Mouse (Mus musculus) embryonic facial prominence, embryonic 12.5 days (tissue): ENCODE measurements at regions not wholly inside any gene's neighbourhood (a gene's known extent, or its start where the extent isn't known, plus 50 kb on each side); places are given as distances from the start of the nearest gene placed in this dataset.
A peak's percentile ranks its signal among the peaks of the same experiment; 100 is the strongest.

ENCODE experiments used
- ATAC-seq: fragments of 200-750 bp; cut with Nextera tagmentation; 2 replicates; pipeline ENCODE4 v1.8.0; 2017; ENCODE audit not compliant: insufficient number of reproducible peaks, insufficient read depth, low FRiP score, low TSS enrichment
- H3K27ac ChIP-seq: fragments of 300-500 bp; sonication (generic); 2 replicates; pipeline ENCODE4 v1.5.1; 2016; ENCODE audit warnings: mild to moderate bottlenecking
- H3K27me3 ChIP-seq: fragments of 300-500 bp; sonication (generic); 2 replicates; pipeline ENCODE4 v1.6.1; 2016; ENCODE audit warnings: mild to moderate bottlenecking, moderate library complexity
- H3K36me3 ChIP-seq: fragments of 300-500 bp; sonication (generic); 2 replicates; pipeline ENCODE4 v1.6.1; 2016; ENCODE audit warnings: mild to moderate bottlenecking
- H3K4me1 ChIP-seq: fragments of 300-500 bp; sonication (generic); 2 replicates; pipeline ENCODE4 v1.6.1; 2016
- H3K4me2 ChIP-seq: fragments of 300-500 bp; sonication (generic); replicated peaks from 2 replicates; pipeline ENCODE4 v1.6.1; 2016; ENCODE audit warnings: mild to moderate bottlenecking, moderate library complexity
- H3K4me3 ChIP-seq: fragments of 300-500 bp; sonication (generic); 2 replicates; pipeline ENCODE4 v1.5.1; 2016; ENCODE audit warnings: mild to moderate bottlenecking
- H3K9ac ChIP-seq: fragments of 300-500 bp; sonication (generic); 2 replicates; pipeline ENCODE4 v1.6.1; 2016; ENCODE audit warnings: mild to moderate bottlenecking, moderate library complexity
- H3K9me3 ChIP-seq: fragments of 300-500 bp; sonication (generic); 2 replicates; pipeline ENCODE4 v1.6.1; 2016; ENCODE audit warnings: mild to moderate bottlenecking, moderate library complexity
- WGBS: fragments of 180-500 bp; shearing (Covaris S2); methylation state at CpG from one replicate; pipeline ENCODE4 v1.1.7; 2016; 5-methylcytosine and 5-hydroxymethylcytosine counted together

- Histone ChIP-seq H3K9me3 (no peaks in the 10 kb centered on the region), H3K4me3 (no peak overlapping the region), H3K9ac (no peak overlapping the region), H3K36me3 (no peaks in the 10 kb centered on the region), H3K27ac (no peak overlapping the region), H3K4me1 (0 out of 2 replicates have a peak, but pooled peaks cover 3% of the 10 kb centered on the region), H3K4me2 (peak overlapping the region; percentile 15), H3K27me3 (peaks cover 36% of the 10 kb centered on the region)
- ATAC-seq, result no peak
- under 1% methylated on average over 30 of the region's 30 CpGs for WGBS
These were observed 123.9 kb downstream of the Tmem161b start for GRCm38 (mm10) chr13:84345791-84346511.

DNA sequence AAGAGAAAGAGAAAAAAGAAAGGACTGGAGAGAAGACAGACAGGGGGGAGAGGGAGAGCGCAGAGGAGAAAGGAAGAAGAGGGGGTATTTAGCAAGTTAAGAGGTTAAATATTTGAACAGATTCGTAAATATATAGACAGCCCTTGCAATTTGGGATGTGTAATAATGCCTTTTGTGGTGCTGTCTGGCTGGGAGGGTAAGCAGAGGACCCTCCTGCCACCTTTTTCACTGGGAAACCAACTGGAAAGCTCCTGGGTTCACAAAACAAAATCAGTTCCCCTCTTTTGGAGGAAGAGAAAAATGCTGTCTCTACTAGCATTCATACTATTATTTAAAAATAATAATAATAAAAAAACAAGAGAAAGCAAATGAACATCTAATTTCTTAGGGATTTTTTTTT lies 124.5 kb downstream of the Tmem161b start:
- no peaks in the 10 kb centered on the region for H3K36me3 ChIP-seq
- no peak overlapping the region for H3K27ac ChIP-seq
- 1% methylated on average over 2 of the region's 2 CpGs for WGBS
- no peak overlapping the region for H3K9ac ChIP-seq
- peaks cover 31% of the 10 kb centered on the region for H3K27me3 ChIP-seq
- H3K9me3 ChIP-seq, result no peaks in the 10 kb centered on the region
- no peak overlapping the region for H3K4me3 ChIP-seq
- no peak overlapping the region for H3K4me2 ChIP-seq
- ATAC-seq, result no peak
- H3K4me1 ChIP-seq, result 0 out of 2 replicates have a peak, but pooled peaks cover 3% of the 10 kb centered on the region

DNA sequence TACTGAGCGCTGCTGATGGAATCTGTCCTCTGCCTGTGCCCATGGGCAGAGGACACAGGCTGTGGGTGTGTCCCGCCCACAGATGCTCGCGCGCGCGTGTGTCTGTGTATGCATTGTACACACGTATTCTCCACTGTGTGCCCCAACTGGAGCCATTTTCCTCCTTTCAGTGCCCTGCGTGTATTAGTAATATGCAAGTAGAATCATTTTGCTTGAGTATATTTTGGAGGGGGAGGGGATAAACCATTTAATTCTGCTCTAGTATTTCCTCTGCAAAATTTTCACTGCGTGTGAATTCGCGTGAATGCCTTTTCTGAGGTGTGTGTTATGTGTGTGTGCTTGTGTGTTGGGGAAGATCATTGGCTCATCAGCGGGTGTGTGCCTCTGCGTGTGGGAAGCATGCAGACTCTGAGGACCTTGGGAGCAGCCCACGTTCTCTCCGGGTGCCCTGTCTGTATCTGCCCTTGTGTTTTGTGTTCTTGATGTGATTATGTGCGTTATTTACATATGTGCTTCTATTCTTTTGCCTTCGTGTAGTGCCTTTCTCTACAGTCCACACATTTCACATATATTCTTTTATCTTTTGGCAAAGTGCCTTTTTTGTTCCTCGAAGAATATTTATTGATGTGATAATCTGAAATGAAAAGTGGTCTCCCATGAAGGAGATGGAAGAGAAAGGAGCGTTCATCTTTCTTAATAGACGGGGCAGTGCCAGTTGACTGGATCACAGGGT lies 125.3 kb downstream of the Tmem161b start:
- no peak for ATAC-seq
- Histone ChIP-seq H3K4me2 (peak overlapping the region; percentile 75), H3K27me3 (peaks cover 26% of the 10 kb centered on the region), H3K4me3 (peak overlapping the region; percentile 41), H3K9ac (no peak overlapping the region), H3K36me3 (no peaks in the 10 kb centered on the region), H3K9me3 (no peaks in the 10 kb centered on the region), H3K27ac (no peak overlapping the region), H3K4me1 (0 out of 2 replicates have a peak, but pooled peaks cover 3% of the 10 kb centered on the region)
- WGBS, result 2% methylated on average over 21 of the region's 21 CpGs

DNA sequence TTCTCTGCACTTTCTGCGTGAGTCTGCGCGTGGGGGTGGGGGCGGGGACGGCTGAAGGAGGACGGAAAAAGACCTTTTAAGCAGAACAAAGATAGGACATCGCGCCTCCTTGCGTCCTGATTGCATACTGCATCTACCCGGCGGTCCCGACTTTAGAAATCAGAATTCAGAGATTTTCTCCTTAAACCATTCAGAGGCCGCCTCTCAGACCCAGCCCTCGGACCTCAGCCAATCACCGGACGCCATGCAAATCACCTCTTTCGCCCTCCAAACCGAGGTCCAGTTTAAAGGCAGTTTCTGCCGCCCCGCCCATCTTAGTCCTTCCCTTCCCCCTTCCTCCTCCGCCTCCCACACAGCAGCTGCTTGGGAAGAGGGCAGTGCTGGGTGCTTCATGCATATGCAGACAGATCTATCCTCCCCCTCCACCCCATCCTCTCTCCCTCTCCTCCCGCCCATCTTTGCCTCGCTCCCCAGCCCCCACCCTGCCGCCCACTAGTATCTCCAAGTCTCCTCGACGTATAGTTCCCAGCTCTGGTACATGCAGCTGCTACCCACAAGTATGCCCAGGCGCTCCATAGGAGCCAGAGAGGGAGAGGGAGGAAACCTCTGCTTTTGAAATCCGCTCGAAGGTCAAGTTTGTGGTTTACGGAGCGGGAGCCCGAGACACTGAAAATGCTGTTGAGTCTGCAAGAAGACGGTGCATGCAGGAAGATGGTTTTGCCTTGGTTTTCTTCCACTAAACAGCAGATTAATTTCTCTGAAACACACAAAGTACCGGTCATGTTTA lies 126.0 kb downstream of the Tmem161b start:
- Histone ChIP-seq H3K4me2 (peak overlapping the region; percentile 75), H3K9me3 (no peaks in the 10 kb centered on the region), H3K27ac (0 out of 2 replicates have a peak overlapping the region, but pooled peaks have one; percentile 36), H3K4me3 (peak overlapping the region; percentile 41), H3K9ac (peak overlapping the region; percentile 24; the same call in 1 of the 2 replicates), H3K36me3 (no peaks in the 10 kb centered on the region), H3K4me1 (0 out of 2 replicates have a peak, but pooled peaks cover 3% of the 10 kb centered on the region), H3K27me3 (peaks cover 25% of the 10 kb centered on the region)
- under 1% methylated on average over 34 of the region's 34 CpGs for WGBS
- ATAC-seq, result peak; percentile 98

GRCm38 (mm10) chr13:84348701-84348975 lies 126.5 kb downstream of the Tmem161b start:
- ATAC-seq, result no peak
- H3K9me3 ChIP-seq, result no peaks in the 10 kb centered on the region
- peak overlapping the region; percentile 24; the same call in 1 of the 2 replicates for H3K9ac ChIP-seq
- H3K36me3 ChIP-seq, result no peaks in the 10 kb centered on the region
- H3K27ac ChIP-seq, result 0 out of 2 replicates have a peak overlapping the region, but pooled peaks have one; percentile 36
- H3K4me2 ChIP-seq, result peak overlapping the region; percentile 75
- H3K4me3 ChIP-seq, result peak overlapping the region; percentile 41
- 0% methylated on average over 9 of the region's 9 CpGs for WGBS
- peaks cover 20% of the 10 kb centered on the region for H3K27me3 ChIP-seq
- 0 out of 2 replicates have a peak, but pooled peaks cover 3% of the 10 kb centered on the region for H3K4me1 ChIP-seq

DNA sequence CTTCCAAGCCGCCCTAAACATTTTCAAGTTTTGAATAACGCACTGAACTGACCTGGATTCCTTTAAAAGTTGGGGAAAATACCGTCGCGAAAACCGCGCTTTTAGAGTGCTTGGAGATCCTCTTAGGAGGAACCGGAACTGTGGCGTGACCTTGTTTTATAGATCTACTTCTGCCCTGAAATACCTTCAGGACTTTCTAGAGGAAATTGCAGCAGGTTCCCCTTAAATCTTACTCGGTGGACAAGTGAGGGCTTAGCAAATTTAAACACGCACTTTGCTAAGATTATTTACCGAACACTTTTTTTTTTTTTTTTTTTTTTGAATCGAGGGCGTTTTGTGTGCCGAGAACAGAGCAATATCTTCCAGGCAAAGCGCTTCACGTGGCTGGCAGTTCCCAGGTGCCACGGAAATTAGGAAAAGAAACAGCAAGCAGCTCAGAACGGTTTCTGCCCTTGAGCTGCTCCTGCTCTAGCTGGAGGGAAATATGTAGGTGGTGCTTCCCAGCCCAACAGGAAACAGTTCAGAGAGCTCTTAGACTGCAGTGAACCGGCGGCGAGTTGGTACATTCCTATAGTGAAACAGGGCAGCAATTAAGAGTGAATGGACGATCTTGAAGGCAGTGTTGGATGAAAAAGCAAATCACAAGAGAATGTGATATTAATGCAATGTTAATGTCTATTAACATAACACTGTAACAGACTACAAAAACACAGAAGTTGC lies 127.1 kb downstream of the Tmem161b start:
- Histone ChIP-seq H3K27ac (0 out of 2 replicates have a peak overlapping the region, but pooled peaks have one; percentile 36), H3K9me3 (no peaks in the 10 kb centered on the region), H3K36me3 (no peaks in the 10 kb centered on the region), H3K4me3 (peak overlapping the region; percentile 41), H3K27me3 (peaks cover 15% of the 10 kb centered on the region), H3K4me1 (0 out of 2 replicates have a peak, but pooled peaks cover 3% of the 10 kb centered on the region), H3K9ac (0 out of 2 replicates have a peak overlapping the region, but pooled peaks have one; percentile 24), H3K4me2 (peak overlapping the region; percentile 75)
- ATAC-seq, result no peak
- WGBS, result under 1% methylated on average over 23 of the region's 23 CpGs

- Histone ChIP-seq H3K27ac (no peak overlapping the region), H3K27me3 (peaks cover 14% of the 10 kb centered on the region), H3K9me3 (no peaks in the 10 kb centered on the region), H3K36me3 (no peaks in the 10 kb centered on the region), H3K4me2 (peak overlapping the region; percentile 75), H3K4me1 (0 out of 2 replicates have a peak, but pooled peaks cover 3% of the 10 kb centered on the region), H3K9ac (no peak overlapping the region), H3K4me3 (peak overlapping the region; percentile 41; the same call in 1 of the 2 replicates)
- no peak for ATAC-seq
- 41% methylated on average over 4 of the region's 4 CpGs for WGBS
These were observed 127.6 kb downstream of the Tmem161b start for GRCm38 (mm10) chr13:84349721-84350040.

- no peak overlapping the region for H3K4me2 ChIP-seq
- H3K9ac ChIP-seq, result no peak overlapping the region
- 61% methylated on average over 5 of the region's 5 CpGs for WGBS
- no peaks in the 10 kb centered on the region for H3K9me3 ChIP-seq
- no peak overlapping the region for H3K4me3 ChIP-seq
- H3K27ac ChIP-seq, result no peak overlapping the region
- ATAC-seq, result no peak
- peaks cover 8% of the 10 kb centered on the region; the same call in 1 of the 2 replicates for H3K27me3 ChIP-seq
- no peaks in the 10 kb centered on the region for H3K36me3 ChIP-seq
- 0 out of 2 replicates have a peak, but pooled peaks cover 3% of the 10 kb centered on the region for H3K4me1 ChIP-seq
These were observed 128.7 kb downstream of the Tmem161b start for GRCm38 (mm10) chr13:84350791-84351190.

- Histone ChIP-seq H3K9me3 (no peaks in the 10 kb centered on the region), H3K27me3 (no peaks in the 10 kb centered on the region), H3K9ac (no peak overlapping the region), H3K27ac (no peak overlapping the region), H3K4me2 (no peak overlapping the region), H3K4me1 (no peaks in the 10 kb centered on the region), H3K36me3 (no peaks in the 10 kb centered on the region), H3K4me3 (no peak overlapping the region)
- ATAC-seq, result no peak
- 31% methylated on average over 2 of the region's 2 CpGs for WGBS
These were observed 134.4 kb downstream of the Tmem161b start for GRCm38 (mm10) chr13:84356455-84356854.

GRCm38 (mm10) chr13:84360536-84360935 lies 138.4 kb downstream of the Tmem161b start:
- no peaks in the 10 kb centered on the region for H3K36me3 ChIP-seq
- H3K4me2 ChIP-seq, result no peak overlapping the region
- no peaks in the 10 kb centered on the region for H3K9me3 ChIP-seq
- H3K27me3 ChIP-seq, result no peaks in the 10 kb centered on the region
- WGBS, result 92% methylated on average over 2 of the region's 2 CpGs
- H3K27ac ChIP-seq, result no peak overlapping the region
- no peak overlapping the region for H3K9ac ChIP-seq
- no peaks in the 10 kb centered on the region for H3K4me1 ChIP-seq
- no peak overlapping the region for H3K4me3 ChIP-seq
- no peak for ATAC-seq

DNA sequence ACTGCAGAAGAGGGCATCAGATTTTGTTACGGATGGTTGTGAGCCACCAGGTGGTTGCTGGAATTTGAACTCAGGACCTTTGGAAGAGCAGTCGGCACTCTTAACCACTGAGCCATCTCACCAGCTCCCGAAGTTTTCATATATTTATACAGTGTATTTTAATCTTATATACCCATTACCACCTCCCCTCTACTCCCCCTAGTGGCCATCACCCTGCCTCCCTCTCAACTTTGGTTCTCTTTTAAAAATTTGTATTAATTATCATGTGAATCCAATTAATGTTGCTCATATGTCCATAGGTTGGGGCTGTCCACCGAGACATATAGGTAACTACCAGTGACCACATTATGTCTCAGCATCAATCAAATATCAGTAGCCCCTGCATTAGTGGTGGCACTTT lies 142.0 kb downstream of the Tmem161b start:
- no peaks in the 10 kb centered on the region for H3K9me3 ChIP-seq
- H3K4me1 ChIP-seq, result no peaks in the 10 kb centered on the region
- ATAC-seq, result no peak
- H3K36me3 ChIP-seq, result no peaks in the 10 kb centered on the region
- H3K4me3 ChIP-seq, result no peak overlapping the region
- H3K4me2 ChIP-seq, result no peak overlapping the region
- no peaks in the 10 kb centered on the region for H3K27me3 ChIP-seq
- no peak overlapping the region for H3K27ac ChIP-seq
- 86% methylated on average over 4 of the region's 4 CpGs for WGBS
- no peak overlapping the region for H3K9ac ChIP-seq
